Mouse (Mus musculus): Measurements from ENCODE around the gene Acap2.

DNA sequence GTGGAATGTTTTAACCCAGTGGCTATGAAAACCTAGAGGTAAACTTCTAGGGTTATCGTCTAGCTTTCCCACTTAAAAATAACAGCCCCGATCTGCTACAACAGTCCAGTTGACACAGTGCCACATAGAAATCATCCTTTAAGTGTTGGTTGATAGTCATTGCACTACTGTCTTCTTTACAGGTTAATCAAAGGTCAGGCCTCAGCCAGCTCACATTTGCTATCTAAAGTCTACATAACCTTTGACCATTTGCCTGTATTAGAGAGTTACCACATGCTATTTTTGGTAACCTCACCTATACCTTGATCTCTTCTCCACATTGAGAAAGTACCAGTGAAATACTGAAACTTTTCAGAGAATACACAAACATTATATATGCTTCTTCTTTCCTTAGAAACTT is 659 bp upstream of the Acap2 start:
- no peak for TF ChIP-seq E2F4 (IDR thresholded peaks at IDR 0.05; ENCODE audit: borderline replicate concordance, low read depth, low read length)
- no peak for TF ChIP-seq TCF12 (IDR thresholded peaks at IDR 0.05; ENCODE audit: low read depth, low read length)
- no peak for TF ChIP-seq CHD2 (IDR thresholded peaks at IDR 0.05; ENCODE audit: low read length)
- no peak for TF ChIP-seq ZKSCAN1 (IDR thresholded peaks at IDR 0.05; ENCODE audit: low read depth, low read length)
